13 mouse cellular contexts compared by ENCODE assay signal in genomic region chr19:37565806-37566205, GRCm38 (mm10). TPM values are rescaled to one million over a fixed set of nuclear protein-coding genes. Genes with fewer than 3 reads are reported as not detected.
DNase-seq lines count a peak whose midpoint lies in the region; ATAC-seq and TF ChIP-seq lines count a peak whose summit lies in the region.
"Had no signal": no experiment of that assay in that cellular context is flagged by ENCODE, and none has a peak within 500 bp of the region (broad histone marks: within the 10 kb centered on the region; RNA-seq: fewer than 3 reads in every experiment).

No protein-coding gene starts in this region.

- no peak overlapping the region for H3K9ac ChIP-seq in hindbrain, postnatal 0 days (replicated peaks; ENCODE audit: low read length)
- H3K9ac ChIP-seq in hindbrain, embryonic 11.5 days (ENCODE audit: low read depth, low read length) = no peak overlapping the region
- no peak overlapping the region for H3K9ac ChIP-seq in midbrain, embryonic 14.5 days (replicated peaks; ENCODE audit: low read length)
- H3K9ac ChIP-seq in midbrain, embryonic 11.5 days (ENCODE audit: low read length) = no peak overlapping the region
- H3K9ac ChIP-seq: hindbrain, embryonic 13.5 days; limb, embryonic 12.5 days had no signal

- H3K4me3 ChIP-seq in hindbrain, postnatal 0 days (ENCODE audit: low read length) = no peak overlapping the region
- no peak overlapping the region for H3K4me3 ChIP-seq in hindbrain, embryonic 11.5 days (ENCODE audit: low read depth, low read length)
- H3K4me3 ChIP-seq in midbrain, embryonic 14.5 days (replicated peaks; ENCODE audit: low read depth, low read length) = no peak overlapping the region
- H3K4me3 ChIP-seq in midbrain, embryonic 11.5 days (ENCODE audit: low read depth, low read length) = no peak overlapping the region
- H3K4me3 ChIP-seq: hindbrain, embryonic 13.5 days; limb, embryonic 12.5 days had no signal

- no peaks in the 10 kb centered on the region for H3K36me3 ChIP-seq in hindbrain, postnatal 0 days (ENCODE audit: insufficient read depth, low read length)
- H3K36me3 ChIP-seq in hindbrain, embryonic 11.5 days (ENCODE audit: control insufficient read depth, insufficient read depth, low read length) = no peaks in the 10 kb centered on the region
- no peaks in the 10 kb centered on the region for H3K36me3 ChIP-seq in midbrain, embryonic 14.5 days (ENCODE audit: control insufficient read depth, insufficient read depth, low read length)
- H3K36me3 ChIP-seq in midbrain, embryonic 11.5 days (ENCODE audit: control insufficient read depth, insufficient read depth, low read length) = no peaks in the 10 kb centered on the region
- H3K36me3 ChIP-seq: hindbrain, embryonic 13.5 days; limb, embryonic 12.5 days had no signal

- DNase-seq in CD4-positive, CD25-positive, alpha-beta regulatory T cell, adult 2 months (ENCODE audit: low read depth, low spot score) = peak; percentile 18
- DNase-seq in hindbrain, postnatal 0 days (ENCODE audit: low spot score) = peak; percentile 71
- no peak for DNase-seq in hindbrain, embryonic 11.5 days (ENCODE audit: low spot score)
- peak; percentile 77 for DNase-seq in midbrain, embryonic 14.5 days
- DNase-seq in midbrain, embryonic 11.5 days (ENCODE audit: low spot score, missing footprints) = no peak
- peak; percentile 76 for DNase-seq in retina, embryonic 14.5 days (ENCODE audit: low spot score)
- DNase-seq in T-cell, adult 2 months (ENCODE audit: low spot score) = no peak
- DNase-seq: adrenal gland, adult 8-10 months; right cerebral cortex, postnatal 4 days had no signal

- no peak for ATAC-seq in CD4-positive, CD25-positive, alpha-beta regulatory T cell, adult 4 months
- ATAC-seq in hindbrain, postnatal 0 days = no peak
- no peak for ATAC-seq in hindbrain, embryonic 11.5 days (ENCODE audit: low FRiP score)
- ATAC-seq in midbrain, embryonic 14.5 days (ENCODE audit: low FRiP score, low TSS enrichment) = no peak
- no peak for ATAC-seq in midbrain, embryonic 11.5 days (ENCODE audit: low FRiP score)

- no peaks in the 10 kb centered on the region for H3K9me3 ChIP-seq in hindbrain, postnatal 0 days (ENCODE audit: low read length)
- H3K9me3 ChIP-seq in hindbrain, embryonic 11.5 days (ENCODE audit: control insufficient read depth, low read length) = no peaks in the 10 kb centered on the region
- no peaks in the 10 kb centered on the region for H3K9me3 ChIP-seq in midbrain, embryonic 14.5 days (ENCODE audit: control insufficient read depth, low read length)
- H3K9me3 ChIP-seq in midbrain, embryonic 11.5 days (ENCODE audit: control insufficient read depth, low read length) = no peaks in the 10 kb centered on the region
- H3K9me3 ChIP-seq: hindbrain, embryonic 13.5 days; limb, embryonic 12.5 days had no signal

- no peaks in the 10 kb centered on the region for H3K4me1 ChIP-seq in hindbrain, postnatal 0 days (ENCODE audit: insufficient read depth, low read length)
- H3K4me1 ChIP-seq in hindbrain, embryonic 11.5 days (replicated peaks; ENCODE audit: control insufficient read depth, insufficient read depth, low read length) = no peaks in the 10 kb centered on the region
- H3K4me1 ChIP-seq in midbrain, embryonic 14.5 days (ENCODE audit: control insufficient read depth, insufficient read depth, low read length) = no peaks in the 10 kb centered on the region
- H3K4me1 ChIP-seq in midbrain, embryonic 11.5 days (ENCODE audit: control insufficient read depth, insufficient read depth, low read length) = no peaks in the 10 kb centered on the region

- 47% methylated on average over 7 of the region's 7 CpGs for WGBS in hindbrain, postnatal 0 days
- 65% methylated on average over 7 of the region's 7 CpGs for WGBS in hindbrain, embryonic 11.5 days
- 56% methylated on average over 7 of the region's 7 CpGs for WGBS in midbrain, embryonic 14.5 days
- WGBS in midbrain, embryonic 11.5 days = 62% methylated on average over 7 of the region's 7 CpGs

- no peak overlapping the region for H3K27ac ChIP-seq in hindbrain, postnatal 0 days
- H3K27ac ChIP-seq in hindbrain, embryonic 11.5 days (ENCODE audit: low read depth, low read length) = no peak overlapping the region
- H3K27ac ChIP-seq in midbrain, embryonic 14.5 days (replicated peaks; ENCODE audit: low read depth, low read length) = no peak overlapping the region
- H3K27ac ChIP-seq in midbrain, embryonic 11.5 days (ENCODE audit: low read depth, low read length) = no peak overlapping the region
- H3K27ac ChIP-seq: hindbrain, embryonic 13.5 days; limb, embryonic 12.5 days had no signal

- peak; percentile 58 for TF ChIP-seq CTCF in hindbrain, postnatal 0 days (IDR thresholded peaks at IDR 0.05; ENCODE audit: low read depth)

- H3K4me2 ChIP-seq in hindbrain, postnatal 0 days (ENCODE audit: low read depth, low read length) = no peak overlapping the region
- H3K4me2 ChIP-seq in hindbrain, embryonic 11.5 days (replicated peaks; ENCODE audit: low read depth, low read length) = no peak overlapping the region
- H3K4me2 ChIP-seq in midbrain, embryonic 14.5 days (ENCODE audit: low read length) = no peak overlapping the region
- no peak overlapping the region for H3K4me2 ChIP-seq in midbrain, embryonic 11.5 days
- H3K4me2 ChIP-seq: heart, embryonic 11.5 days; hindbrain, embryonic 13.5 days; limb, embryonic 12.5 days had no signal

- no peaks in the 10 kb centered on the region for H3K27me3 ChIP-seq in hindbrain, postnatal 0 days (ENCODE audit: insufficient read depth, low read length)
- H3K27me3 ChIP-seq in hindbrain, embryonic 11.5 days (ENCODE audit: control insufficient read depth, insufficient read depth, low read length) = no peaks in the 10 kb centered on the region
- H3K27me3 ChIP-seq in midbrain, embryonic 14.5 days (ENCODE audit: control insufficient read depth, insufficient read depth, low read length) = no peaks in the 10 kb centered on the region
- no peaks in the 10 kb centered on the region for H3K27me3 ChIP-seq in midbrain, embryonic 11.5 days (ENCODE audit: control insufficient read depth, insufficient read depth, low read length)

RNA-seq across cellular contexts. Expression of gene Exoc6, which starts 15.6 kb away (rescaled TPM):
- 10 to 100 TPM; 33.3 to 41.4 TPM for polyA plus RNA-seq in CD4-positive, CD25-positive, alpha-beta regulatory T cell, adult 4 months (2017; shearing (Covaris generic))
- total RNA-seq in hindbrain, postnatal 0 days (2014; rRNA removed) = 18.4 and 18.9 TPM in 2 replicates
- polyA plus RNA-seq in hindbrain, postnatal 0 days (2015; fragmentation: Nextera tagmentation; extraction: Ambion mirVana) = 18.6 and 18.8 TPM in 2 replicates
- polyA plus RNA-seq in hindbrain, embryonic 11.5 days (2014; fragmentation: Nextera tagmentation; extraction: Ambion mirVana) = 10.1 and 11.0 TPM in 2 replicates
- 19.3 and 21.4 TPM in 2 replicates for polyA plus RNA-seq in midbrain, embryonic 14.5 days (2014; fragmentation: Nextera tagmentation; extraction: Ambion mirVana)
- 8.6 and 9.6 TPM in 2 replicates for polyA plus RNA-seq in midbrain, embryonic 11.5 days (2014; fragmentation: Nextera tagmentation; extraction: Ambion mirVana)

Comparison
In these comparisons a context has a peak if more than half of its experiments do, and no peak if none do; other contexts are left out.
1. DNase-seq: peak in CD4-positive, CD25-positive, alpha-beta regulatory T cell, adult 2 months (single experiment), hindbrain, postnatal 0 days (single experiment), midbrain, embryonic 14.5 days (single experiment) and retina, embryonic 14.5 days (single experiment); none in hindbrain, embryonic 11.5 days (single experiment), midbrain, embryonic 11.5 days (single experiment) and T-cell, adult 2 months (single experiment).